Mouse (Mus musculus): ENCODE data around the gene Hdhd5. TPM values are rescaled to one million over a fixed set of nuclear protein-coding genes. Genes with fewer than 3 reads are reported as not detected.
A peak's percentile ranks its signal among the peaks of the same experiment; 100 is the strongest.

Hdhd5 gene
- polyA plus RNA-seq, 1 experiment: 10.5 TPM

DNA sequence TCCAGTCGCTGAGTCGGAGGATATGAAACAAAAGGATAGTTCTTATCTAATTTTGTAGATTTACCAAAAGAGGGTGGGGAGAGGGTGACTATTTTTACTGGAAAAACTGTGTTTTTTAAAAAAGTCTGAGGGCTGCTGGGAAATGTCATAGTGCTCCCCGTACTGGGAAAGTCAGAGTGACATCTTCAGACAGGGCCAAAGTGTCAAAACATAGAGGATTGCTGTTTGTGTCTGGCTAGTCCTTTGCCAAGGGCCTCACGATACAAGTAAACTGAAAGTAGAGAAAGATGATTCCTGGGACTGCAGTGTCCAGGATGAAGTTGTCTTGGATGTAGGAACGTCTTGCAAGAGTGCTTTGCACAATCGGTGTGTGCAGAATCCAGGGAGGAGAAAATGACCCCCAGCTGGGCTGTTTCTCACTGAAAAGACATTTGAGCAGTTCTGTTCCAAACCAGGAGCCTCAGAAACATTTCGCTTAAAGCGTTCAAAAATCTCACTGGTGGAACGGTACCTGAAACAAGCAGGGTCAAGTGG is 66.6 kb downstream of the Hdhd5 start:
- Histone ChIP-seq H3K4me3 (ENCODE audit: insufficient read depth, low read length) (peak overlapping the region; percentile 93), H3K27ac (ENCODE audit: insufficient read depth, low read depth, low read length) (no peak overlapping the region), H3K4me1 (ENCODE audit: control insufficient read depth, insufficient read depth, low read length) (peaks cover 42% of the 10 kb centered on the region)
- TF ChIP-seq CTCF (IDR thresholded peaks at IDR 0.05; ENCODE audit: low read depth, low read length): no peak
- TF ChIP-seq POLR2A (IDR thresholded peaks at IDR 0.05; ENCODE audit: borderline replicate concordance, low read depth, low read length): no peak

DNA sequence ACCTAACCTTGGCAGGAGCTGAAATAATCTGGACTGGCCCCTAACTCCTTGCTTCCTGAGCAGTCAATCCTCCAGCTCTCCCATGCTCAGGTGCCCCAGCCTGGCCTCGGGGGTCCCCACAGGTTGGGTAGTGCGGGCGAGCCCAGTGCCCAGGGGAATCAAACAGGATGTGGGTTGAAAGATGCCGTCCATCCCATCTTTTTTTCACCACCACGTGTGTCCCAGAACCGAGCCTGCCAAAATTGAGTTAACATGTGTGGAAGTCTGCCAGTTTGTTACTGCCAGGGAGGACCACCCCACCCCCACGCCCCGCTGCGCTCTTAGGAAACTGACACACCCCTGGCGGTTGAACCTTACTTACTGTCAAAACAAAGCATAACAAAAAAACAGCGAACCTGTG is 67.2 kb downstream of the Hdhd5 start:
- TF ChIP-seq CTCF (IDR thresholded peaks at IDR 0.05; ENCODE audit: low read depth, low read length): no peak
- no peak for TF ChIP-seq POLR2A (IDR thresholded peaks at IDR 0.05; ENCODE audit: borderline replicate concordance, low read depth, low read length)

DNA sequence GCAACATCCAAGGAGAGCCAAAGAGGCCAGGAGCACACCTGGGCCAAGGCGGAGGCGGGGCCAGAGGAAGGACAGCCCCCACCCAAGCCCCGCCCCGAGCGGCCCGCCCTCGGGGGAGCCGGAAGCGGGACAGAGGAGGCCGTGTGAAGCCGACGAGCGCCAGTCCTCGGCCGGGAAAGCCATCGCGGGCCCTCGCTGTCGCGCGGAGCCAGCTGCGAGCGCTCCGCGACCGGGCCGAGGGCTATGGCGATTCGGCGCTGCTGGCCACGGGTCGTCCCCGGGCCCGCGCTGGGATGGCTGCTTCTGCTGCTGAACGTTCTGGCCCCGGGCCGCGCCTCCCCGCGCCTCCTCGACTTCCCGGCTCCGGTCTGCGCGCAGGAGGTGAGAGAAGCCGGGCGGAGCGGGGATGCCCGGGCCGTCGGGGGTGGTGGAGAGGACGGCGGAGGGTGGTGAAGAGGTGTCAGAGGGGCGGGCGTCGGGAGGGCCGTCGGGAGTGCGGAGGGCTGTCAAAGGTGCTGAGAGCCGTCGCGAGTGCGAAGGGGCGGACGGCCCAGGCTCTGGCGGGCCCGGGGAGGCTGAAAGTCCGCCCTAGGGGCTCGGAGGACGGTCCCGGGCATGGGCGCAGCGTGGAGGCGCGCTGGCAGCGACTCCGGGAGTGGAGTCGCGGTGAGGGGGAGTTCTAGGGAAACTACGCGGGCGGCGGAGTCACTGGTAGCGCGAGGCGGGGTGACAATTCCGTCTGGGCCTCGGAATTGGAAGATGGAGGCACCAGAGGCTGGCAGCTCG is 67.8 kb downstream of the Hdhd5 start, which contains the start of gene Il17ra:
Gene Il17ra (plus strand): TSS at position 162 of the 786 bp plus-strand sequence.
- TF ChIP-seq CTCF (IDR thresholded peaks at IDR 0.05; ENCODE audit: low read depth, low read length): no peak
- TF ChIP-seq POLR2A (IDR thresholded peaks at IDR 0.05; ENCODE audit: borderline replicate concordance, low read depth, low read length): no peak; the same call in 1 of the 2 replicates
- Histone ChIP-seq H3K4me1 (ENCODE audit: control insufficient read depth, insufficient read depth, low read length) (peaks cover 37% of the 10 kb centered on the region), H3K4me3 (ENCODE audit: insufficient read depth, low read length) (peak within 1 kb of the TSS; percentile 93), H3K27ac (ENCODE audit: insufficient read depth, low read depth, low read length) (peak within 1 kb of the TSS; percentile 27; the same call in 1 of the 2 replicates)

More for the DNA sequence above, 67.2 kb downstream of the Hdhd5 start:
- Histone ChIP-seq H3K4me3 (ENCODE audit: insufficient read depth, low read length) (peak overlapping the region; percentile 93), H3K27ac (ENCODE audit: insufficient read depth, low read depth, low read length) (no peak overlapping the region), H3K4me1 (ENCODE audit: control insufficient read depth, insufficient read depth, low read length) (peaks cover 39% of the 10 kb centered on the region)

DNA sequence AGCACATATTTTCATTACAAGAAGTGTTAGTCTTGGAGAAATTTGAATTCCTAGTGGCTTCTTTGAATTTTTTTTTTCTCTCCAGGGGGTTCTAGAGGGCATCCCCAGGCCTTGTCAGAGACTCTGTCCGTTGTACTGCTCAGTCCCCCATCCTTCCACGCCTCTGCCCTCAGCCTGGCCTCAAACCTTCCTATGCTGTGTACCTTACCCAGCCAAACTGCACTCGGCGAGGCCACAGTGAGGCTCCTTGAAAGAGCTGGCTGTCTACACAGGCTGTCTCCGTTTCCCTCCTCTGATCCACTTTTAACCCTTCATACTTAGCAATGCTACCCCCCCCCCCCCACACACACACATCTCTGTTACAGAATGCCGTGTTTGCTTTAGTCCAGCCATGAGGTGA is 68.9 kb downstream of the Hdhd5 start:
- no peak overlapping the region for H3K27ac ChIP-seq (ENCODE audit: insufficient read depth, low read depth, low read length)
- TF ChIP-seq CTCF (IDR thresholded peaks at IDR 0.05; ENCODE audit: low read depth, low read length) (no peak), POLR2A (IDR thresholded peaks at IDR 0.05; ENCODE audit: borderline replicate concordance, low read depth, low read length) (no peak)
- no peak overlapping the region for H3K4me3 ChIP-seq (ENCODE audit: insufficient read depth, low read length)
- peaks cover 27% of the 10 kb centered on the region for H3K4me1 ChIP-seq (ENCODE audit: control insufficient read depth, insufficient read depth, low read length)

DNA sequence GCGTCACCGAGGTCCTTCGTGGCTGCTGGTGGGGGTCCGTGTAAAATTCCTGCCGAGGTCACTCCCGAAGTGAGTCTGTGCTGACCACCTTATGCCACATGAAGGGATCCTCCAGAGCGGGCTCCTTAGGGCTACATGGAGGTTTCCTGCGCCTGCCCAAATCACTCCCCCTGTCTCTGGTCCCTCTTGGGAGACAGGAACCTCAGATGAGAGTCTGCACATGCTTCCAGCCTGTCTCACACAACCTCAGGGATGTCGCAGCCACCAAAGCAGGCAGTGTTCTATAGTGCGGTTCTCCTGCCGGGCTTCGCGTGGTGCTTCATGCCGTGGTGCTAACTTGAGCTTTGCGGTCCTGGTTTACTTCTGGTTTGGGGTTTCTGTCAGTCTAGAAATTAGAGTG is 69.9 kb downstream of the Hdhd5 start:
- H3K27ac ChIP-seq (ENCODE audit: insufficient read depth, low read depth, low read length): no peak overlapping the region
- no peak overlapping the region for H3K4me3 ChIP-seq (ENCODE audit: insufficient read depth, low read length)
- TF ChIP-seq POLR2A (IDR thresholded peaks at IDR 0.05; ENCODE audit: borderline replicate concordance, low read depth, low read length): no peak
- no peak for TF ChIP-seq CTCF (IDR thresholded peaks at IDR 0.05; ENCODE audit: low read depth, low read length)
- peaks cover 18% of the 10 kb centered on the region for H3K4me1 ChIP-seq (ENCODE audit: control insufficient read depth, insufficient read depth, low read length)

Other genes starting within 250 kb of the Hdhd5 start
- not detected in 2 replicates for gene D330020A13Rik, start 237.0 kb downstream of the Hdhd5 start, polyA plus RNA-seq (2012; ENCODE audit: insufficient read depth, insufficient read length, missing spikeins)
- gene B4galnt3, start 236.8 kb downstream of the Hdhd5 start, polyA plus RNA-seq (2012; ENCODE audit: insufficient read depth, insufficient read length, missing spikeins): not detected in 2 replicates
- gene Kdm5a, start 167.2 kb downstream of the Hdhd5 start, polyA plus RNA-seq (2012; ENCODE audit: insufficient read depth, insufficient read length, missing spikeins): 40.3 and 47.6 TPM in 2 replicates
- 12.9 and 13.1 TPM in 2 replicates for gene Ccdc77, start 166.9 kb downstream of the Hdhd5 start, polyA plus RNA-seq (2012; ENCODE audit: insufficient read depth, insufficient read length, missing spikeins)
- gene Il17ra, start 68.1 kb downstream of the Hdhd5 start, polyA plus RNA-seq (2012; ENCODE audit: insufficient read depth, insufficient read length, missing spikeins): 17.6 and 23.6 TPM in 2 replicates
- not detected in 2 replicates for gene Tmem121b, start 37.5 kb downstream of the Hdhd5 start, polyA plus RNA-seq (2012; ENCODE audit: insufficient read depth, insufficient read length, missing spikeins)
- gene Cecr2, start 135.1 kb upstream of the Hdhd5 start, polyA plus RNA-seq (2012; ENCODE audit: insufficient read depth, insufficient read length, missing spikeins): not detected in 2 replicates
- 0.28 TPM in 1 of 2 replicates, not detected in the other for gene Slc25a18, start 242.3 kb upstream of the Hdhd5 start, polyA plus RNA-seq (2012; ENCODE audit: insufficient read depth, insufficient read length, missing spikeins)